Mouse (Mus musculus): Measurements from ENCODE around the gene Dus2. TPM values are rescaled to one million over a fixed set of nuclear protein-coding genes. Genes with fewer than 3 reads are reported as not detected.
"Not testable (repeated sequence)": the region's sequence is repeated elsewhere in the genome, so short reads cannot be mapped to it uniquely, and the experiment has no call there.

The Dus2 gene
- total RNA-seq, 2 experiments from 2014 or later, result 21.0 TPM

GRCm38 (mm10) chr8:105965266-105965904, 25.8 kb upstream of the Dus2 start:
- Histone ChIP-seq H3K27ac (peak overlapping the region; percentile 85), H3K4me3 (peak overlapping the region; percentile 62)
- no peak for TF ChIP-seq CTCF (conservative IDR thresholded peaks at IDR 0.05)
- DNase-seq (ENCODE audit: low spot score in 2 of 2), result no peak

- H3K4me3 ChIP-seq, result peak within 1 kb of the TSS; percentile 62
- TF ChIP-seq CTCF (conservative IDR thresholded peaks at IDR 0.05), result no peak
- DNase-seq (ENCODE audit: low spot score in 2 of 2), result peak; percentile 23 to 49
- peak within 1 kb of the TSS; percentile 85 for H3K27ac ChIP-seq
These were observed 25.2 kb upstream of the Dus2 start, which contains the start of gene Slc12a4 for GRCm38 (mm10) chr8:105965905-105966341. Slc12a4 (minus strand) TSS chr8:105966097.

GRCm38 (mm10) chr8:105966692-105967311, 24.3 kb upstream of the Dus2 start:
- H3K4me3 ChIP-seq, result peak overlapping the region; percentile 62
- TF ChIP-seq CTCF (conservative IDR thresholded peaks at IDR 0.05), result no peak

GRCm38 (mm10) chr8:105969367-105969766, 21.8 kb upstream of the Dus2 start:
- DNase-seq (ENCODE audit: low spot score in 2 of 2), result no peak
- H3K4me3 ChIP-seq, result no peak overlapping the region
- H3K27ac ChIP-seq, result no peak overlapping the region
- no peak for TF ChIP-seq CTCF (conservative IDR thresholded peaks at IDR 0.05)

More at GRCm38 (mm10) chr8:105966692-105967311, 24.3 kb upstream of the Dus2 start:
- no peak overlapping the region for H3K27ac ChIP-seq
- no peak for DNase-seq (ENCODE audit: low spot score in 2 of 2)

- H3K27ac ChIP-seq, result no peak overlapping the region
- DNase-seq (ENCODE audit: low spot score in 2 of 2), result no peak
- no peak overlapping the region for H3K4me3 ChIP-seq
- TF ChIP-seq CTCF (conservative IDR thresholded peaks at IDR 0.05), result no peak
These were observed 20.0 kb upstream of the Dus2 start for GRCm38 (mm10) chr8:105971019-105971720.

GRCm38 (mm10) chr8:105975363-105975762, 15.8 kb upstream of the Dus2 start:
- no peak for DNase-seq (ENCODE audit: low spot score in 2 of 2)

GRCm38 (mm10) chr8:105979325-105979724, 11.8 kb upstream of the Dus2 start, which contains the start of gene Dpep3:
Dpep3 (minus strand) TSS chr8:105979429.
- Histone ChIP-seq H3K27ac (no peak within 1 kb of the TSS), H3K4me3 (no peak within 1 kb of the TSS)
- TF ChIP-seq CTCF (conservative IDR thresholded peaks at IDR 0.05), result no peak
- no peak for DNase-seq (ENCODE audit: low spot score in 2 of 2)

More at GRCm38 (mm10) chr8:105975363-105975762, 15.8 kb upstream of the Dus2 start:
- TF ChIP-seq CTCF (conservative IDR thresholded peaks at IDR 0.05), result no peak
- no peak overlapping the region for H3K4me3 ChIP-seq
- H3K27ac ChIP-seq, result no peak overlapping the region

GRCm38 (mm10) chr8:105981146-105981545, 10.0 kb upstream of the Dus2 start:
- Histone ChIP-seq H3K4me3 (no peak overlapping the region), H3K27ac (no peak overlapping the region)
- no peak for DNase-seq (ENCODE audit: low spot score in 2 of 2)
- peak; percentile 62 for TF ChIP-seq CTCF (conservative IDR thresholded peaks at IDR 0.05)

GRCm38 (mm10) chr8:105983406-105983805, 7.7 kb upstream of the Dus2 start:
- not testable (repeated sequence) for DNase-seq (ENCODE audit: low spot score in 2 of 2); H3K4me3 ChIP-seq; H3K27ac ChIP-seq

GRCm38 (mm10) chr8:105988546-105988945, 2.6 kb upstream of the Dus2 start:
- no peak for DNase-seq (ENCODE audit: low spot score in 2 of 2)
- no peak for TF ChIP-seq CTCF (conservative IDR thresholded peaks at IDR 0.05)
- H3K27ac ChIP-seq, result no peak overlapping the region
- H3K4me3 ChIP-seq, result no peak overlapping the region

- Histone ChIP-seq H3K27ac (no peak overlapping the region), H3K4me3 (no peak overlapping the region)
- DNase-seq (ENCODE audit: low spot score in 2 of 2), result no peak
- no peak for TF ChIP-seq CTCF (conservative IDR thresholded peaks at IDR 0.05)
These were observed 409 bp downstream of the Dus2 start for GRCm38 (mm10) chr8:105991546-105991945.

- TF ChIP-seq CTCF (conservative IDR thresholded peaks at IDR 0.05), result no peak
- Histone ChIP-seq H3K27ac (no peak overlapping the region), H3K4me3 (no peak overlapping the region)
- no peak for DNase-seq (ENCODE audit: low spot score in 2 of 2)
These were observed 1.4 kb downstream of the Dus2 start for GRCm38 (mm10) chr8:105992499-105992898.

GRCm38 (mm10) chr8:105993226-105993625, 2.1 kb downstream of the Dus2 start:
- Histone ChIP-seq H3K27ac (no peak overlapping the region), H3K4me3 (no peak overlapping the region)
- no peak for TF ChIP-seq CTCF (conservative IDR thresholded peaks at IDR 0.05)
- no peak for DNase-seq (ENCODE audit: low spot score in 2 of 2)
